Mouse (Mus musculus): ENCODE measurements around the gene Faim2.

DNA sequence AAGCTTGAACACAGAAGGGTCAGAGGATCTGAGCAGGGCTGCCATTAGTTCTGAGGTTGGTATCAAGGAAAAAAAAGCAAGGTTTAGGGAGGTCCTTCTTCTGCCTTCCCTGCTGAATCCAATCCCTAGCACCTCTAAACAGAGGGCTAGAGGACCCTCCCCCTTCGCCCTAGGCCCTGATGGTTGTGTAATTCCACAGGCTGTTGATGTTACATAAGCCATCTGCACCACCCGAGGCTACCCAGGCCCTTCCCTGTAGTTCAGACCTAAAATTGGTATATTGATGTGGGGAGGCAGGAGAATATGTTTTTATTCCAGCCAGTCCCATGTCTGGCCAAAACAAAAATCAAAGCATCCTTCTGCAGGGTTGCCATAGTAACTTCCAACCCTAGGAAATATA lies 1.3 kb downstream of the Faim2 start:
- no peak for TF ChIP-seq TAL1 (IDR thresholded peaks at IDR 0.05; ENCODE audit: low read length)
- TF ChIP-seq GATA1 (IDR thresholded peaks at IDR 0.05; ENCODE audit: low read length), result no peak
